Mouse (Mus musculus) B cell, adult 2 months (primary cell): ENCODE data around the gene Rgl1.

Experiments used
- DNase-seq, 2 experiments: peaks; one replicate each; pipeline ENCODE4 v3.0.0; 2022

Gene Rgl1

DNA sequence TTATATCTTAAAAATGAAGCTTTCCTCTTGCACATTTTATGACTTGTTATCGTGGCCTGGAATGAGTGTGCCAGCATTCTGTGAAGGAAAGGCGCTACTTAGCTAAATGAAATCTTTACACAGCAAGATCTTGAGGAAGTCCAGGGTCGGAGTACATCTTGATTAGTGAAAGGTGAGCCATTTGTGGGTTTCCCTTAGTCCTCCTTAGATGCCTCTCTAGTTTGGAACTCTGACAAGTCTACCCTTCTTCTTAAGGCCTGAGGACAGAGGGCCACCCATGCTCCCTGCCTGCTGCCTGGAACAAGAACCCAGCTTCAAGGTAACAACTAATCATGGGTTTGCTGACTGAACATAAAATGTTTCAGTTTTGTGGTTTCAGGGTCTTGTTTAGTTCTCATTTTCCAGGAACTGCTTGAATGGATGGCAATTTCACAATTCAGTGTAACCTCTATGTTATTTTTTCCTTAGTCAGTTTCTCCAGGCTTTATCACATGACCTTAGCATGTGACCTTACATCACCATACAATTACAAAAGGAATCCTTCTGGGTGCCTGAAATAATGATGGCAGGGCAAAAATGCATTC, 225.8 kb downstream of the Rgl1 start:
- no peak for DNase-seq

DNA sequence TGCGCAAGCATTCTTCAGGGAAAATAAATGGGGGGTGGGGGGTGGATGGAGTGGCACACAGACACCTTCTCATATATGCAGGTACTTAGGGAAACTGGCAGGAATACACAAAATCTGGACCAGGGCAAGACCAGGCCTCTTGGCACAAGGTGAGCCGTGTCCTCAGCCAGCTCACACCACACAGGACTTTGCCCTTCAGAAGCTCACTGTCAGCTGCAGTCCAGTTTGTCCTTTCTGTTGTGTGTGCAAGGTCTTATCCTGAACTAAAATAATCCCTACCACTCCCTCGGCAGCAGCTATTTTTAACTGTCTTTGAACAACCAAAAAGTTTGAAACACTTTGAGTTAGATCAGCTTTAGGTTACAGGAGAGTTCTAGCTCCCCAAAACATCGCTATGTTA, 227.3 kb downstream of the Rgl1 start:
- no peak for DNase-seq

DNA sequence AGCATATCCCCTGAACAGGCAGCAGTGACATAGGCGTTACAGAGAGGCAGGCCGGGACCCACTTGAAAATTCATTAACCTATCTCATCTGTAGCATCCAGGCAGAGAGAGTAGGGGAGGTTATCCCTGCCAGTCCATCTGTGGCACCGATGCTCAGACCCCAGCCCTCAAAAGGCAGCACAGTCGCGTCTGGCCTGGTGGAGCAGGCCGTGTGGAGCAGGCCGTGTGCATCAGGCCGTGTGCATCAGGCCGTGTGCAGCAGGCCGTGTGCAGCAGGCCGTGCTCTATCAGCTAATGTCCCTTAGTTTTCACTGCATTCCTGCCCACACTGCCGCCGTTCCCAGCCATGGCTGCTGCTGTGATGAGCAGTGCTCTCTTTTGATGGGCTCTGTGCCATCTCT, 229.0 kb downstream of the Rgl1 start:
- no peak for DNase-seq

DNA sequence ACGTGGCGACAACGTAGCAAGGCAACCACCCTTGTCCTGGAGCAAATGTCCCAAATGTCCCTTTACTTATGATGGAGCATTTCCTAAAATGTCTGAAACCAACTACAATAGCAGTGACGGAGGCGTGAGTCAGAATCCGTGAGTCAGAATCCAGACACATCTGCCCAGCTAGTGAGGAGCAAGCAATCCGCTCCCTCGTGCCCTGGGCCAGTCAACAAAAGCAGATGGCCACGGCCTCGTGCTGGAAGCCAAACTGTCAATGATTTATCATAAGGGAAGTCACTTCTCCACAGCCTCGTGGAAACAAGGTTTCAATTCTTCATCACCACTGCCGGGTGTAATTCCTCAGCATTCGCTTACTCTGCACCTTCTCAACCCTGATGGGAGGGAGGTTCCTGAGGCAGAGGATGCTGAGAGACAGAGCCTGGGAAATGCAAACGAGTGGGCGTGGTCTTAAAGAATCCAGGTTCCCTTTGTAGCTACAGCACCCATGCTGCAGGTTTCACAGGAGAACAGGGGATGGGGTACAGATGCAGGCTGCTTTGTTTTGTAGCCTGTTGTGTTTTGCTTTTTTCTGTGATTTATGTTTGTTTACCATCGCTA, 229.6 kb downstream of the Rgl1 start:
- no peak for DNase-seq

DNA sequence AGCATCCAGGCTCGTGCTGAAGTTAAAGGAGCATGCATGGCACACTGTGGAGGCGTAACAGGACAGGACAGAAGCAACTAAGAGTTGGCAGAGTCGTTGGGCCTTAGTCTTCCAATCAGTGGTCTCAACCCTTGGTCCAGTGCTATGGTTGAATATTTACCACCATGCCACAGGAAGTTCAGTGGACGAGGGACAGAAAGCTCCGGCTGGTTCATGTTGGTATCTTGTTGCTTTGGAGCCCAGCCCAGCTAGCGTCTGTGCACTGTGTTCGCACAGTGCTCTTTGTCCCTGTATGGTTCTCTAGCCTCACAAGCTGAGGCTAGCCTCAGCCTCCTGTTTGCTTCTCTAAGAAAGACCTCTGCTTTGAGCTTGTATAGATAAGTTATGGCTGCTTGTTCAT, 231.6 kb downstream of the Rgl1 start:
- DNase-seq: no peak

DNA sequence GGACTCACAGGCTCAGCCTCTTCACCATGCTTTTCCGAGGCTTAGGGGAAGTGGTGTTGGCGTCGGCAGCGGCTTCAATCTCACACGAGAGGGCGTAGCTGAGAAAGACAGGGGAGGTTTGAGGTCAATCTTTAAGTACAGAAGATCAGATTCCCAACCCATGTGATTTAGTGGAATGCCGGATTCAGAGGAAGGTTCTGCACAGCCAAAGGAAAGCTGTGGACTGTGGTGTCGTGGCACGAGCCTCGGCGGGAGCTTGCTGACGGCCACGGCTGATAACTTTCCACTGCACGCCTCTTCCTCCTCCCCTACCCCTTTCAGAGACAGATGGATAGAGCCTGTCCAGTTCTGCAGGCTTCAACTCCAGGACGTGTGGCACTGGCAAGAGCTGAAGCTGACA, 234.7 kb downstream of the Rgl1 start:
- DNase-seq: no peak

DNA sequence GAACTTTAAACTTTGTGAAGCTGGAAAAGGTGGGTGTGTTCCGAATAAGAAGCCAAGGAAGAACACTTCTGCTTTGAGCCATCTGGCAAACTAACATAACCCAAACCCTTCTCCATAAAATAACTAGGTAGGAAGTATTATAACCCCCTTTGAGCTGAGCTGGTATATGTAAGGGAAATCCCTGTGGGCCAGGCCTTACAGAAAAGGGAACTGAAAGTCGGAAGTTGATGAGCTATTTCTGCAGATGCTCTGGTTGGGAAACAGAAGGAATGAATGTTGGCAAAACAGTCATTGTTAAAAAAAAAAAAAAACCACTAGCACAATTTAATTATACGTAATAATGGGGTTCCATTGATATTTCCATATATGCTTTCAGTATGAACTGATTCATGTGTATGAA, 237.4 kb downstream of the Rgl1 start:
- peak; percentile 18 to 21 for DNase-seq

DNA sequence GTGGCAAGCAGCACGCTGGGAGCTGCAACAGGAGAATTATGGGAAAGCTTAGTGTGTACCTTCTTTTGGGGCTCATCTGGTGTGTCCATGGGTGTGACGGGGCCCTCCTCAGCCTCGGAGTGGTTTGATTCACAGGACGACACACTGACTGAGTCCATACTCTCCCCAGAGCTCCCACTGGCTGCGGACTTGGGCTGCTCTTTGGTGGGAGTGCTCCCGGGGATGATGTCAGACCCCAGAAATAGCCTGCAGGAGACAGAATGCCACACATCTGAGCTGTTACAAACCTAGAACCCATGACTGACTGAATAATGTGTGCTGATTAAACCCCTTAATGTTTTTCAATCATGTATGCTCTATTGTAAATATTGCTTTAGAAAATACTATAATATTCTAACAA, 237.9 kb downstream of the Rgl1 start:
- no peak for DNase-seq

DNA sequence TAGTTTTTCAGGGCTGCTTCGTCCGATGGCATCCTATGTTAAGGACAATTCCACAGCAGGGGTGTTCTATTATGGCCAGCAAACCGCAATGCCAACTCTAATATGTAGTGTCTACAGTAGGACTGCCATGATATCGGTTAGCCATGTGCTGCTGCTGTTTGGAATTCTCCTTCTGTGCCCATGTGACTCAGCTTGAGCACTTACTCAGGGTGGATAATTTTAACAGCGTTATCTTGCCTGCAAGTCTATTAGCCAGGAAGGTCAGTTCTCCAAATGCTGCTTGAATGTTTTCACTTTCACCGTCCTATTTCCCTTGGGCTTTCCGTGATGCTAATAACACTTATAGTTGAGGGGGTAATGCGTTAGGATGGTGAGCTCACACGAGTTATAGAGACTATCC, 240.0 kb downstream of the Rgl1 start:
- DNase-seq: no peak

DNA sequence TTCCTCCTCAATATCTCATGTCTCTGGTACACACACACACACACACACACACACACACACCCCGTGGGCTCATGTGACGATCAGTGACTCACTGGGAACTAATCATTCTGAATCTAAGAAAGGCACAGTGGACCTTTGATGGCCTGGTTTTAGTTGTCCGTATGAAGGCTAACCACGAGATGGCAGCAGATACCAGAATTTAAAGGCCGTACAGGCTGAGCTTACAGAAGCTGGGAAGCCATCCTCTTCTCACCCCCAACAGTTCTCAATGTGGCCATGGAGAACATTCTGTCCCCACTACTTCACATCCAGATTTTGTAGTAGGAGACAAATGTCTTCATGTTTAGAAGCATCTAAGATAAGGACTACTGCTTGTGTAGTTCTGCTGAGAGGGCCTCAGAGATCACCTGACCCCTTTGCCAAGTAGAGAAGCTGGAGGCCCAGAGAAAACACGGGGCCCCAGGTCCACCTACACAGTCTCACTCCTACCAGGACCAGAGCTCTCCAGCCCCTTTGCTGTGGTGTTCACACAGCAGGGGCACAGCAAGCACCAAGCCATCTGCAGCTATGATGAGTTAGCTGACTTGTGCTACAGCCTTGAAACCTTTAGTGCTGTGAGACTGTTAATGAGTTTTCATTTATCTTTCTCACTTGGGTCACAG, 241.0 kb downstream of the Rgl1 start:
- peak; percentile 72 to 76 for DNase-seq

DNA sequence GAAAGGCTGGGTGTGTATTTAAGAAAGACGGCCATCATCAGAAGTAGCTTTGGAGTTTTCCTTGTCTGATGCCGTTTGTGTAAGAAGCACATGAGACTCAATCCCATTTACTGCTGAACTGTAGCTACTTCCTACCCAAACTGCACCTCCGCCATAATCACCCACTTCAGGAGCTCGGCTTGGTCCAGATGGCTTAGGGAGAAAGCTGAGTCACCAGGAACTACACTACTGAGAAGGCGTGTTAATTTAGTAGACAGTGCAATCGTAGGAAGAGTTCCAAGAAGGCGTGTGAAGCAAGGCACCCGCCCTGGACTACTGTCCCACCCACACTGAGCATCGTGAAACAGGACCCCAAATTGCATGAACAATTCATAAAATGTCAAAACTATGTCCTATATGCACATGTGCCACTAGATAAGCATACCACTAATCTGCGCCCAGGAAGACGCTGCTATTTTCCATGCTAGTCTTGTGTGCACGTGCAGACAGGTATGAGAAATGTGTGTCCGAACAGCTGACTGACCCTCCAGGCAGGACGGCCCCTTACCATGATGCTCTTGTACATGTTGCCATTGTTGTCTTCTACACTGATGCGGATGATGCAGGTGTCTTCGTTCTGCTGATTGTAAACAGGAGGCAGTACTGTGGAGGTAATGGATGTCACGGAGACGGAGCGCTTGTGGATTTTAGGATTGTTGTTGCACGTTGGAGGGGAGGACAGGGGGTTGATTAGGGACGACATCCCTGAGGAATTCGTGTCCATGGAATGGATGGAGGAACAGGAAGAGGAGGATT, 241.9 kb downstream of the Rgl1 start:
- no peak for DNase-seq

DNA sequence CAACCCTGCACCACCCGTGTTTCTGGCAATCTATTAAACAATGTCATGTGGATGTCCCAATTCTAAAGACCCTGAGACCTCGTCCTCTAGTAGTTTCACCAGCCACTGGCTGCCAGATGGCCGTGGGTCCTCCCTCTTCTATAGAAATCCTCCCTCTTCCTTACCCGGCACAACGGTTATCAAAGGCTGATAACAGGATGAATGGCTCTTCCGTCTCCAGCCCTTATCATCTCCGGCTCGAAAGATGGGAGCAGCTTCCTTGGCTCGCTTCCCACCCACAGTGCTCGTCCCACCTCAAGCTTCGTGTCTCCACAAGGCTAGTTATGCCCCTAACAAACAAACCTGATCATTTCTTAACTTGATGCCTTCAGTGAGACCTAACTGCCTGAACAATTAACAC, 242.9 kb downstream of the Rgl1 start:
- DNase-seq: no peak

DNA sequence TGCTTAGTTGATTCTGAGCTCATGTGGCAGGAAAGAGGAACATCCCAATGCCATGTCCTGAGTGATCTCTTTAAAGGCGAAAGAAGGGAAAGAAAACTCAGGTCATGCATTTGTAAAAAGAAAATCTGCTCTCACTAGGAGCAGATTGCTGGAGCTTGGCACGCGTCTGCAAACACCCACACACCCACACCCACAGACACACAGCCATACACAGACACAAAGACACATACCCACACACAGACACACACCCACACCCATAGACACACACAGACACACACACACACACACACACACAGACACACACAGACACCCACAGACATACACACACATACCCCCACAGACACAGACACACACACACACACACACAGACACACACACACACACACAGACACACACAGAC, 243.9 kb downstream of the Rgl1 start:
- no peak for DNase-seq

DNA sequence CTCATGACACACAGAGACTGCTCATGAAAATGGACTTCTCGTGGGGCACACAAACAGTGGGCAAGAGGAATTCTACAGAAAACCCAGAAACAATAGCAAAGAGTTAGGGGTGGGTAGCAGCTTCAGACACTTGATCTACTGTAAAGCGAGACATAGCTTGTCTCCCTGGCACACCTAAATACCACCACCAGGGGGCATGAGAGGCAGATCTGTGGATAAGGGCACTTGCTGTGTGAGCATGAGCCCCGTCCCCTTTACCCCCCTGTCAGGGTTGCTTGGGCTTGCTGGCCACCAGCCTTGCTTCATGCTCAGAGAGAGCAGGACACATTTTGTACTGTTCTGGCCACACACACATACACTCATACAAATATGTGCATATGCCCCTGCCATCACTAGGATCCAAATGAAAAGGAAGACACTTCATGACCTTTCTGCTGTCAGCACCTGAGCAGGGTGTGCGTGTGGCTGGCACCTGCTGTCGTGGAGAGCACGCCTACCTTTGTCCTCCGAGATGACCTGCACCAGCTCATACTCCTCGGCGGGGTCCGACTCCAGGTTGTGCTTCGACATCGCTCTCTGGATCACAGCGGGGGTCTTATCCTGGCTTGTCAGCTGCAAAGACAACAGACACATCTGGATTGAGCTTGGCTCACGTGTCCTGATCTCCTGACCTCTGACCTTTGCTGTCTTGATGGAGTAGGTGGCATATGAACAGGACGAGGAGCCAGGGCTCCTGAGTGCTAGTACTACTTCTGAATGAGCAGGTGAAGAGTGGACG, 245.2 kb downstream of the Rgl1 start:
- DNase-seq: peak; percentile 72 to 77

DNA sequence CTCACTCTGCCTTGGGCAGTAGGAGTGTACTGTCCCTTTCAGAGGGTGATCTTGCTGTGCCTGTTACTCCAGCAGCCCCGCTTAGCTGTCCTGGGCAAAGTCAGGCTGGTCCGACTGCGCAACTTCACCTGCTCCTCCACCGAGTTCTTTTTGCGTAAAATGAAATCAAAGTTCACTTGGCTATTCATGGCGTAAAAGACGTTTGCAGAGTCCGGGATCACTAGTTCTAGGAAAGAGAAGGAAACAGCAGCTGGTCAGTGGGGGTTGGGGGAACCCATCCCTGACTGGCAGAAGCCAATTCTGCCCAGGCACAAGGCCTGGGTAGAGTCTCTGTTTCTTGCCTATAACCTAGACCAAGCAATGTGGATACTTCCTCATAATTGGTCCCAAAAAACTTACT, 247.2 kb downstream of the Rgl1 start:
- no peak for DNase-seq

DNA sequence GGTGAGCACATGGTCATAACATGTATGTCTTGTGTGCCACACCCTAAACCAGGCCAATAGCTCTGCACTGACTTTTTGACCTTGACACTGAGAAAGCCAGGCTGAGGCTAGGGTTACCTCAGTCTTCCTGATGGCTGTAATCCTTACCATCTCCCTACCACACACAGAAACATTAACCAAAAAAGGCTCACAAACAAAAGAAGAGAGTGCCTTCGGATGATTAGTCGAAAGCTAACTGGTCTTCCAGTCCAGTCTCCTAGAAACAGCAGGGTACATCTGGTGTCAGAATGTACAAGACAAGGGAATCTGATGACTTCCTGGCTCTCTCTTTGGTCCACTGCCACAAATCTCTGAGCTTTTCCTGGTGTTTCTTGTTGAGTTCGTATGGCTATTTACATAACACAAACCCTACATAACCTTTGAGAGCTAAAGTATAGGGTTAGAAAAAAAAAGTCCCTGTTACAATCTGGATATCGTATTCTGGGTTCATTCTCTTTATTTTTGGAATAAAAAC, 249.0 kb downstream of the Rgl1 start:
- no peak for DNase-seq

DNA sequence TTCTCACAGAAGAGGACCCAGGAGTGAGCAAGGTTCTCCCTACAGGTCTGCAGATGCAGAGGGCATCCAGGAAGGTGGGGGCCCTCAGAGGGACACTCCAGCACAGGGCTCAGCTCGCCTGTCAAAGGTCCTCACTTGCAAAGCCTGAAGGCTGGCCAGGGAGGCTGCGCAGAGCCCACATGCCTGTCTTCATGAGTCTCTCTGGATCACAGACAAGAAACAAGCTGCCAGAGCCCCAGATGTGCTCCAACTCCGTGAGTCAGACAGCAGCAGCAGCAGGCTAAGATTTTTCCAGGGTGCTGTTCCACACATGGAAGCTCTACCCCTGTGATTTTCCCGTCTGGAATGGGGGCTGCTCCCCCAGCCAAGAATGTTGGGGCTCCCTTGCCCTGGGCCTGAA, 251.9 kb downstream of the Rgl1 start:
- DNase-seq: no peak

DNA sequence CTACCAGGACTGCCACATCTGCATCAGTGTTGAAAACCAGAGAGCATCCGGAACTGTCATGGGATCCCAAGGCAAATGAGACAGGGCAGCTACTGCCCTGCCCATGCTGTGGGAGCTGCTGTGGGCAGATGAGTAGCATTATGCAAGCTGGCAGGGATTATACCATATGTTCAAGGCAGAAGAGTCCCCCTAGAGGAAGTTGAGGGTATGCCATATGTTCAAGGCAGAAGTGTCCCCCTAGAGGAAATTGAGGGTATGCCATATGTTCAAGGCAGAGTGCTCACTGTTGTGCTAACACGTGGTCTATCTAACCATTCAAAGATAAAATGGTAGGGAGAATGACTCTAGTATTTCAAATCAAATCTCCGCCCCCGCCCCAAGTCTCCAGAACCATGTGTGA, 254.9 kb downstream of the Rgl1 start:
- DNase-seq: peak; percentile 52 to 58

DNA sequence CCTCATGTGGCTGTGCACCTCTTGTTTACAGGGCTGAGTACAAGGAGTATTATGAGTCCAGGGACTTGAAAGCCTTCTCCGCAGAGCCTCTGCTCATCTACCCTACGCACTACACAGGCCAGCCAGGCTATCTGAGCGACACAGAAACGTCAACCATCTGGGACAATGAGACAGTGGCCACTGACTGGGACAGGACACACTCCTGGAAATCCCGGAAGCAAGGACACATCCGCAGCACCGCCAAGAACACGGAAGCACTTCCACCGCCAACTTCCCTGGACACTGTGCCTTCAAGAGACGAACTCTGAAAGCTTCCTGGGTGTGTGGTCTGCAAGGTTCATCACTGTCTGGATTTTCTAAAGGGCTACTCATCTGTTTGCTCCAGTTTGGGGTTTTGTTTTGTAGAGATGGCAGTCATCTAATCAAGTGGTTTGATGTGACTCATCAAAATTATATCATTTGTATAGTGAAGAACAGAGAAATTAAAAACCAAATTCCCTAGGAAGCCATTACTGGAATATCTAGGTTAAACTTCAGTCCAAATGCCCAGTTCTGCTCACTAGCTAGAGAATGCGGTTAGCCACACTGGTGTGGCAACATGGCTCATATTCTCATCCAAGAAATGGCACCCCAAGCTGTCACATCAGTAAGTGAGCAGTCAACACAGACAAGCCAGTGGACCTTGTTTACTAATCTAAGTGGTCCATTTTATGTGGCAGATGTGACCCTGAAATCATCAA, 257.5 kb downstream of the Rgl1 start:
- DNase-seq: no peak

DNA sequence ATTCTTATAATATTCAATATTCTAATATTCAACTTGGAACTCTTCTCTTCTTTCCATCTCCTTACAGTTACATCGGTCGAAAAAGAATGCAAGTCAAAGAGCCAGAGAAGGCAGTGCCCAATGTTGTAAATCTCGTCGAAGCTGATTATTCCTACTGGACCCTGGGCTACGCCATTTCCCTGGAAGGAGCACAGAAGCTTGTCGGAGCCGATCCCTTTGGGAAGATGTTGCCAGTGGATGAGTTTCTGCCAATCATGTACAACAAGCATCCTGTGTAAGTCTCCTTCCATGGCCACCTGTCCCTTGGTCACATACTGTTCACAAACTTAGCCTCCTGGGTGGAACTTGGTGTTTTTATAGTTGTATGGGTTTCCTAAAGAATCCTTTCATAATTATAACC, 259.4 kb downstream of the Rgl1 start:
- DNase-seq: no peak

DNA sequence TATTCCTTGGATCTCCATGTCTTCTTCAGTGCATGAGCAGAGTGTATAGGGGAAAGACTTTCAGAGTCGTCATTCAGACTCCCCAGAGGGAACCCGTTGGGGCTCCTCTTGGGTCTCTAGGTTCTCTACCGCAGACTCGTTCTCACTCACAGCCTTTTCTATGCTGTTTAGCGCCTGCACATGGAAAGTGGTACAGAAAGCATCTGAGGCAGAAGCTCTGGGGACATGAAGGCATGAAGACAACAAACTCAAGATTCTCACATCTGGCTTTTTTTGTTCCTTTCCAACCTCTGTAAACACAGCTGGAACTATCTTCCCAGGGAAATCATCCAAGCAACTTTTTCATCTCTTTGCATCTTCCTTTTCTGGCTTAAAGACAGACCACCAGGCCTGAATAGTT, 260.0 kb downstream of the Rgl1 start:
- no peak for DNase-seq

DNA sequence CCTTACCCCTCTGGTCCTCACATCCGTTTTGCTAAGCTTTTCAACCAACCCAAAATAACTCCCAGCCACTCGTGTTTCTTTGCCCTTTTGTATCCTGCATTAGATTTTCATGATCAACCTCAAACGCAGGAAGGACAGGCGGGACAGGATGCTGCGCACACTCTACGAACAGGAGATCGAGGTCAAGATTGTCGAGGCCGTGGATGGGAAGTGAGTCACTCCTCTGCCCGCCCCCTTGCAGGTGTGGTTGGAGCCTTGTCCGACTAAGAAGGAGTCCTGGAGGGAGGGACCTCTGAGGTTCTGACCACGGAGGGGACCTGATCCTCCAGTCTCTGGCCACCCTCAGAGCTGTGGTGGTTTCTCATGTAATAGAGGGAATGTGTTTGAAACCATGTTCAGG, 266.3 kb downstream of the Rgl1 start:
- DNase-seq: no peak
